Mouse (Mus musculus) small intestine, adult 2 months (tissue): Measurements from ENCODE around the gene Lrrc43. TPM values are rescaled to one million over a fixed set of nuclear protein-coding genes. Genes with fewer than 3 reads are reported as not detected.

Source experiments
- H3K27ac ChIP-seq: fragments of 200-500 bp; 2 replicates; pipeline ENCODE4 v1.5.1; 2012; ENCODE audit warnings: low read depth, low read length, control low read depth, inconsistent platforms; ENCODE audit not compliant: insufficient read depth
- H3K27me3 ChIP-seq: fragments of 200-500 bp; 2 replicates; pipeline ENCODE4 v1.6.1; 2012; ENCODE audit warnings: mild to moderate bottlenecking, moderate library complexity, low read length, inconsistent platforms; ENCODE audit not compliant: control insufficient read depth, insufficient read depth
- H3K36me3 ChIP-seq: fragments of 200-500 bp; 2 replicates; pipeline ENCODE4 v1.6.1; 2012; ENCODE audit warnings: mild to moderate bottlenecking, low read length, control low read depth, inconsistent platforms; ENCODE audit not compliant: control insufficient read depth, insufficient read depth
- H3K4me1 ChIP-seq: fragments of 200-500 bp; 2 replicates; pipeline ENCODE4 v1.6.1; 2012; ENCODE audit warnings: low read length, inconsistent platforms, mixed read lengths; ENCODE audit not compliant: control insufficient read depth, insufficient read depth, insufficient read length
- H3K4me3 ChIP-seq: fragments of 200-500 bp; 2 replicates; pipeline ENCODE4 v1.5.1; 2012; ENCODE audit warnings: low read depth, mild to moderate bottlenecking, control low read depth, inconsistent platforms, low read length, moderate library complexity
- CTCF ChIP-seq: fragments of 200-500 bp; IDR thresholded peaks from 2 replicates; pipeline ENCODE4 v1.5.1; 2012; ENCODE audit warnings: low read depth, mild to moderate bottlenecking, control low read depth, inconsistent platforms, low read length, moderate library complexity, mixed read lengths; ENCODE audit not compliant: insufficient replicate concordance, insufficient read length; ENCODE audit errors: extremely low read depth
- POLR2A ChIP-seq: fragments of 200-500 bp; IDR thresholded peaks from 2 replicates; pipeline ENCODE4 v1.6.1; 2012; ENCODE audit warnings: low read depth, mild to moderate bottlenecking, control low read depth, inconsistent platforms, low read length, moderate library complexity
- WGBS: fragments of 180-500 bp; shearing (Covaris S2); methylation state at CpG from one replicate; pipeline ENCODE4 v1.1.7; 2018; 5-methylcytosine and 5-hydroxymethylcytosine counted together
- polyA plus RNA-seq: library from polyadenylated mRNA; depleted of rRNA; stranded (reverse); fragments of >200 nt; gene quantifications from 2 replicates; pipeline ENCODE4 v1.2.3, GENCODE M21; 2012

Lrrc43 gene
- polyA plus RNA-seq, 1 experiment: not detected

- TF ChIP-seq POLR2A: no peak
- Histone ChIP-seq H3K4me1 (no peaks in the 10 kb centered on the region), H3K36me3 (peaks cover 80% of the 10 kb centered on the region), H3K27ac (no peak overlapping the region), H3K4me3 (no peak overlapping the region), H3K27me3 (no peaks in the 10 kb centered on the region)
- 85% methylated on average over 7 of the region's 7 CpGs for WGBS
These were observed 37.2 kb upstream of the Lrrc43 start for GRCm38 (mm10) chr5:123451886-123452285.

GRCm38 (mm10) chr5:123461420-123461819, 27.7 kb upstream of the Lrrc43 start:
- Histone ChIP-seq H3K27ac (no peak overlapping the region), H3K27me3 (no peaks in the 10 kb centered on the region), H3K36me3 (peaks cover 2% of the 10 kb centered on the region), H3K4me3 (no peak overlapping the region), H3K4me1 (no peaks in the 10 kb centered on the region)
- TF ChIP-seq CTCF: no peak
- no peak for TF ChIP-seq POLR2A
- WGBS: 40% methylated on average over 5 of the region's 5 CpGs

GRCm38 (mm10) chr5:123464638-123465037, 24.5 kb upstream of the Lrrc43 start:
- Histone ChIP-seq H3K4me1 (no peaks in the 10 kb centered on the region), H3K36me3 (no peaks in the 10 kb centered on the region), H3K27ac (no peak overlapping the region), H3K27me3 (no peaks in the 10 kb centered on the region), H3K4me3 (no peak overlapping the region)
- 89% methylated on average over 1 of the region's 1 CpGs for WGBS
- TF ChIP-seq POLR2A: no peak
- TF ChIP-seq CTCF: no peak

GRCm38 (mm10) chr5:123470784-123471400, 18.2 kb upstream of the Lrrc43 start:
- 9% methylated on average over 10 of the region's 10 CpGs for WGBS
- TF ChIP-seq POLR2A (no peak), CTCF (no peak)
- Histone ChIP-seq H3K4me3 (peak overlapping the region; percentile 28), H3K27ac (no peak overlapping the region), H3K36me3 (no peaks in the 10 kb centered on the region), H3K27me3 (peaks cover 5% of the 10 kb centered on the region; the same call in 1 of the 2 replicates), H3K4me1 (no peaks in the 10 kb centered on the region)

- H3K27me3 ChIP-seq: peaks cover 5% of the 10 kb centered on the region; the same call in 1 of the 2 replicates
- H3K4me1 ChIP-seq: no peaks in the 10 kb centered on the region
- H3K4me3 ChIP-seq: no peak overlapping the region
- no peak overlapping the region for H3K27ac ChIP-seq
- TF ChIP-seq CTCF (no peak), POLR2A (no peak)
- 76% methylated on average over 5 of the region's 5 CpGs for WGBS
- H3K36me3 ChIP-seq: no peaks in the 10 kb centered on the region
These were observed 15.3 kb upstream of the Lrrc43 start for GRCm38 (mm10) chr5:123473817-123474216.

GRCm38 (mm10) chr5:123487659-123488395, 1.3 kb upstream of the Lrrc43 start:
- Histone ChIP-seq H3K27ac (no peak overlapping the region), H3K4me1 (0 out of 2 replicates have a peak, but pooled peaks cover 3% of the 10 kb centered on the region), H3K27me3 (peaks cover 4% of the 10 kb centered on the region; the same call in 1 of the 2 replicates), H3K36me3 (no peaks in the 10 kb centered on the region), H3K4me3 (no peak overlapping the region)
- WGBS: 74% methylated on average over 11 of the region's 11 CpGs
- TF ChIP-seq CTCF: no peak
- no peak for TF ChIP-seq POLR2A

GRCm38 (mm10) chr5:123489935-123490334, 830 bp downstream of the Lrrc43 start:
- Histone ChIP-seq H3K27ac (no peak overlapping the region), H3K4me3 (no peak overlapping the region), H3K36me3 (no peaks in the 10 kb centered on the region), H3K27me3 (peaks cover 4% of the 10 kb centered on the region; the same call in 1 of the 2 replicates), H3K4me1 (0 out of 2 replicates have a peak, but pooled peaks cover 3% of the 10 kb centered on the region)
- 23% methylated on average over 9 of the region's 9 CpGs for WGBS
- no peak for TF ChIP-seq CTCF
- no peak for TF ChIP-seq POLR2A
